Mouse (Mus musculus) forebrain, embryonic 11.5 days (tissue): ENCODE measurements at regions not wholly inside any gene's neighbourhood (a gene's known extent, or its start where the extent isn't known, plus 50 kb on each side); places are given as distances from the start of the nearest gene placed in this dataset.

Experiments used
- ATAC-seq: fragments of 200-750 bp; cut with Nextera tagmentation; replicated peaks from 2 replicates; pipeline ENCODE4 v1.8.0; 2017; ENCODE audit warnings: moderate TSS enrichment; ENCODE audit not compliant: low FRiP score
- DNase-seq: peaks from one replicate; pipeline ENCODE4 v3.0.0-alpha.2; 2017; ENCODE audit warnings: low spot score
- H3K27ac ChIP-seq: fragments of 300-500 bp; sonication (generic); 2 replicates; pipeline ENCODE4 v1.5.1; 2014; ENCODE audit warnings: low read depth, low read length
- H3K27me3 ChIP-seq: fragments of 300-500 bp; sonication (generic); 2 replicates; pipeline ENCODE4 v1.6.1; 2014; ENCODE audit warnings: mild to moderate bottlenecking, low read length, mixed read lengths; ENCODE audit not compliant: control insufficient read depth, insufficient read depth
- H3K36me3 ChIP-seq: fragments of 300-500 bp; sonication (generic); 2 replicates; pipeline ENCODE4 v1.6.1; 2014; ENCODE audit warnings: mild to moderate bottlenecking, low read length, moderate library complexity, mixed read lengths; ENCODE audit not compliant: control insufficient read depth, insufficient read depth
- H3K4me1 ChIP-seq: fragments of 300-500 bp; sonication (generic); replicated peaks from 2 replicates; pipeline ENCODE4 v1.6.1; 2014; ENCODE audit warnings: low read length, mixed read lengths; ENCODE audit not compliant: control insufficient read depth, insufficient read depth
- H3K4me2 ChIP-seq: fragments of 300-500 bp; sonication (generic); 2 replicates; pipeline ENCODE4 v1.6.1; 2014; ENCODE audit warnings: low read depth, mild to moderate bottlenecking, low read length, moderate library complexity, mixed read lengths; ENCODE audit not compliant: severe bottlenecking
- H3K4me3 ChIP-seq: fragments of 300-500 bp; sonication (generic); 2 replicates; pipeline ENCODE4 v1.5.1; 2014; ENCODE audit warnings: low read depth, low read length
- H3K9ac ChIP-seq: fragments of 300-500 bp; sonication (generic); 2 replicates; pipeline ENCODE4 v1.6.1; 2014; ENCODE audit warnings: low read length
- H3K9me3 ChIP-seq: fragments of 300-500 bp; sonication (generic); 2 replicates; pipeline ENCODE4 v1.6.1; 2016; ENCODE audit warnings: low read length, mixed read lengths; ENCODE audit not compliant: control insufficient read depth
- WGBS: fragments of 180-500 bp; shearing (Covaris S2); extraction: QIAGEN DNeasy Blood & Tissue Kit; methylation state at CpG from one replicate; pipeline ENCODE4 v1.1.7; 2014; 5-methylcytosine and 5-hydroxymethylcytosine counted together

DNA sequence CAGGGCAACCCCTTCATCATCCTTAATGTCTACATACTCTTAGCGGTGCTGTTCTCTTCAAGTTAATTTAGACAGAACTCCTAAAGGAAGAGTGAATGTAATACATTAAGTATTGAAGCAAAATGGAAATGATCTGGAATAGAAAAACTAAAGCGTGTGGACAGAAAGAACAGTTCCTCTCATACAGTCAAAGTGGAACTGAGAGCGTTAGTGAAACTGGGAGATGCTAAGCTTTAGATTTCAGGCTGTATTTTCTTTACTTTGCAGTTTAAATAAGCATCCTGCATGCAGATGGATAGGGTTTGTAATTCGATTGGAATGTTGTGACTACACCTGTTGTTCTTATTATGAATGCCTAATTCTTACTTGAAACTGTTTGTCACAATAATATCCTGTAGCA, 286.5 kb upstream of the Pitrm1 start:
- H3K4me1 ChIP-seq, result no peaks in the 10 kb centered on the region
- ATAC-seq (no peak), DNase-seq (no peak)
- H3K27ac ChIP-seq, result no peak overlapping the region
- H3K36me3 ChIP-seq, result no peaks in the 10 kb centered on the region
- H3K9ac ChIP-seq, result no peak overlapping the region
- H3K4me2 ChIP-seq, result no peak overlapping the region
- H3K27me3 ChIP-seq, result no peaks in the 10 kb centered on the region
- H3K9me3 ChIP-seq, result no peaks in the 10 kb centered on the region
- H3K4me3 ChIP-seq, result no peak overlapping the region
- 81% methylated on average over 4 of the region's 4 CpGs for WGBS

GRCm38 (mm10) chr13:6270546-6270945, 277.4 kb upstream of the Pitrm1 start:
- Histone ChIP-seq H3K9me3 (no peaks in the 10 kb centered on the region), H3K27me3 (no peaks in the 10 kb centered on the region), H3K4me2 (no peak overlapping the region), H3K27ac (no peak overlapping the region), H3K4me1 (no peaks in the 10 kb centered on the region), H3K9ac (no peak overlapping the region), H3K4me3 (no peak overlapping the region), H3K36me3 (no peaks in the 10 kb centered on the region)
- 90% methylated on average over 1 of the region's 1 CpGs for WGBS
- ATAC-seq (no peak), DNase-seq (no peak)

- H3K27me3 ChIP-seq, result no peaks in the 10 kb centered on the region
- WGBS, result 70% methylated on average over 1 of the region's 1 CpGs
- H3K9ac ChIP-seq, result no peak overlapping the region
- no peak overlapping the region for H3K4me2 ChIP-seq
- H3K36me3 ChIP-seq, result no peaks in the 10 kb centered on the region
- no peaks in the 10 kb centered on the region for H3K4me1 ChIP-seq
- DNase-seq (no peak), ATAC-seq (no peak)
- no peak overlapping the region for H3K4me3 ChIP-seq
- no peak overlapping the region for H3K27ac ChIP-seq
- no peaks in the 10 kb centered on the region for H3K9me3 ChIP-seq
Measured at GRCm38 (mm10) chr13:6272932-6273331, 275.0 kb upstream of the Pitrm1 start.

GRCm38 (mm10) chr13:6280073-6280472, 267.9 kb upstream of the Pitrm1 start:
- 86% methylated on average over 1 of the region's 1 CpGs for WGBS
- DNase-seq (no peak), ATAC-seq (no peak)
- Histone ChIP-seq H3K4me3 (no peak overlapping the region), H3K27me3 (no peaks in the 10 kb centered on the region), H3K9me3 (no peaks in the 10 kb centered on the region), H3K27ac (no peak overlapping the region), H3K4me2 (no peak overlapping the region), H3K4me1 (no peaks in the 10 kb centered on the region), H3K36me3 (no peaks in the 10 kb centered on the region), H3K9ac (no peak overlapping the region)

DNA sequence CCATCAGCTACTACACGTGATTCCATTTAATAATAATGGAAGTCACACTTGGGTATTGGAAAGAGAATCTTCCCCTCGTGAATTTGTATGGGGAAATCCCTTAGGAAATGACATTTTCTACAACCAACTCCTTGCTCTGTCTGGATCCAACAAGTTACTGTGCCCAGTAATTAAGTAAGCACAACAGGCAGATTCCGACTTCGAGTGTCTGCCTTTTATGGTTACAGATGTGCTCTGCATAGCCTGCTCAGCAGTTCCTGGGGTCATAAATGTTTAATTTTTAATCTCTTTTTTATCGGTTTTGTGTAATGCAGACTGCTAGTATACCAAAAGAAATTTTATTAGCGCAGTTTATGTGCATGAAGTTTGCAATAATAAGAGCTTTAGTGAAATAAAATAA, 259.8 kb upstream of the Pitrm1 start:
- DNase-seq (no peak), ATAC-seq (no peak)
- no peaks in the 10 kb centered on the region for H3K4me1 ChIP-seq
- H3K9ac ChIP-seq, result no peak overlapping the region
- H3K4me2 ChIP-seq, result no peak overlapping the region
- no peaks in the 10 kb centered on the region for H3K9me3 ChIP-seq
- WGBS, result 87% methylated on average over 6 of the region's 6 CpGs
- no peak overlapping the region for H3K27ac ChIP-seq
- no peak overlapping the region for H3K4me3 ChIP-seq
- H3K36me3 ChIP-seq, result no peaks in the 10 kb centered on the region
- H3K27me3 ChIP-seq, result no peaks in the 10 kb centered on the region

DNA sequence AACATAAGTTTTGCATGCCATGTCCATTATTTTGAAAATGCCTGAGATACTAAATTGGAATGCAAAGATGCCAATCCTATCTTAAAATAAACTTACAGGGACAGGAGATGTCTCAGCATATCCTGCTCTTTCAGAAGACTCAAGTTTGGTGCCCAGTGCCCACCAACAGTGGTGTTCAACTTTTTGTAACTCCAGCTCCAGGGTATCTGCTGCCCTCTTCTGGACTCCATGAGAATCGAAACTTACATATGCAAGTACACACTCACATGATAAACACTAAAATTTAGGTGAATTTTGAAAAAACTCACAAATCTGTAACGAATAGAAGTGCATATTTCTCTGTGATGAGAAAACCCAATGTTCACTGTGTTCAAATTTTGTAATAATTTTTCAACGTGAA, 255.9 kb upstream of the Pitrm1 start:
- no peak for DNase-seq
- WGBS, result 59% methylated on average over 3 of the region's 3 CpGs
- no peak overlapping the region for H3K4me3 ChIP-seq
- no peaks in the 10 kb centered on the region for H3K27me3 ChIP-seq
- H3K27ac ChIP-seq, result no peak overlapping the region
- no peak for ATAC-seq
- H3K4me2 ChIP-seq, result no peak overlapping the region
- H3K4me1 ChIP-seq, result no peaks in the 10 kb centered on the region
- no peaks in the 10 kb centered on the region for H3K9me3 ChIP-seq
- H3K36me3 ChIP-seq, result no peaks in the 10 kb centered on the region
- H3K9ac ChIP-seq, result no peak overlapping the region

DNA sequence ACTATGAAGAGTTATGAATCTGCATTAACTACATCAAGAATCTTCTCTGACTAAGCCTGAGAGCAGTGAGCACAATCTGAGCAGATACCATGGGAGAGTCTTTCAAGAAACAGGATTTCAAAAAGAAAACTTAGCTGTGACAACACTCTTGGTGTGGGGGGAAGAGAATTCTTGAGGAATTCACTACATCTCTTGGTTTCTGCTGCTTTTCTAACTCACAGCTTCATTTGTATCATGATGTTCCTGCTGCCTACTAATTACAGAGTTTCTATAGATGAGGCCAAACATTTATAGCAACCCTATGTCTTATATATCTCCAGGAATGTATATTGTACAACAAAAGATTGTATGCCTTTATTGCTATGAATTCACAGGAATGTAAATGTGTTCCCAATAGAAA, 242.2 kb upstream of the Pitrm1 start:
- Histone ChIP-seq H3K9me3 (no peaks in the 10 kb centered on the region), H3K9ac (no peak overlapping the region), H3K4me3 (no peak overlapping the region), H3K4me1 (no peaks in the 10 kb centered on the region), H3K36me3 (no peaks in the 10 kb centered on the region), H3K27ac (no peak overlapping the region), H3K27me3 (no peaks in the 10 kb centered on the region), H3K4me2 (no peak overlapping the region)
- DNase-seq (no peak), ATAC-seq (no peak)

DNA sequence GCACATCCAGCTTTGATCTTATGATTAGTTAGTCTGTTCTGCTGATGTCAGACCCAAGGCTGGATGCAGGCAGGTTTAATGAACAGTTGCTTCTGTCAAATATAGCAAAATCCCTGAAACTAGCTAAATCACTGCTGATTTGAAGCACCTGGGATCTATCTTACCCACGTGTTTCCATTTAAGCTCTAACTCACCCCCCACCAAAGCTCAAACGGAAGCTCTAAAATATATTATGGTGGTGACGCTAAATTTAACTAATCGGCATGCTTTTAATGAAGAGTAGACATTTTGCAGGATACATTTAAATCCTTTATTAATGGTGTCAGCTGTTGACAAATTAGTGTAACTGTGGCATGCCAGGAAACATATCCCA, 241.3 kb upstream of the Pitrm1 start:
- DNase-seq (no peak), ATAC-seq (no peak)
- Histone ChIP-seq H3K27me3 (no peaks in the 10 kb centered on the region), H3K9ac (no peak overlapping the region), H3K9me3 (no peaks in the 10 kb centered on the region), H3K4me3 (no peak overlapping the region), H3K36me3 (no peaks in the 10 kb centered on the region), H3K27ac (no peak overlapping the region), H3K4me2 (no peak overlapping the region), H3K4me1 (no peaks in the 10 kb centered on the region)
- WGBS, result 72% methylated on average over 4 of the region's 4 CpGs

DNA sequence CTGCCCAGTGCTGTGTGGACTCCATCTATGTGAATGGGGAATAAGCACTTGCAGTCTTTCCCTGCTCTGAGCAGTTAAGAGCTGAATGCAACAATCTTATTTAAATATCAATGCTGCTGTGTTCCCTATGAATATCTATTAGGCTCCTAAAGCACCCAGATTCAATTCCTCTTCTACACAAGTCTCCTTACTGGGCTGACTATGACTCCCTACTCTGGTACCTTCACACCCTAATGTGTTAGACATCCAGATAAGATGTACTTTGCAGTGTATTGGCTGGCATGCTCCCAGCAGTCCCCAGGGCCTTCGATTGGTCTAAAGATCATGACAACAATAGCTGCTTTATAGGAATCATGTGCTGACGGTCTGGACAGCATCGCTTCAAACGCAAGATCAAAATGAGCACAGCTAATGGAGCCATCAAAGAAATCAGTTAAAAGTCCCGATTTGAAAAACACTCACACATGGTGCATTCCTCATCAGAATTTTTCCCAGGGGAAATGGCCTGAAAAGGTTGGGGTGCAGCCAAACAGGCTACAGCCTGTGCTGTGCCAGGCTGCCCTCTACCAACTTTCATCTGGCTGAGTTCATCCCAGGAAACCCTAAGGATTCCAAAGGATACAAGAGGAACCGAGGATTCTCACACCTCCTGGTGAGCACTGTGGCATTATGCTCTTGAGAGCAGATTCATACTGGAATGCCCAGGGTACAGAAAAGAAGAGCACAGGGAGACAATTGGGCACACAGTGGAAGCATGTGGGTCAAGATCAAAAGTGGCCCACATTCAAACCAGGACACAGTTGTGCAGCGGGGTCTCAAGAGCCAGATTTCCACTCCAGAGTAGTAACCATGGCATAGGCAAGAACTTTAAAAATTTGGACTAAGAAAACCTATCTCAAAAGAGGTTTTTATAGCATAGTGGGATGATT, 240.7 kb upstream of the Pitrm1 start:
- H3K9me3 ChIP-seq, result no peaks in the 10 kb centered on the region
- ATAC-seq (0 out of 2 replicates have a peak, but pooled peaks have one; percentile 56), DNase-seq (no peak)
- 75% methylated on average over 7 of the region's 7 CpGs for WGBS
- H3K27me3 ChIP-seq, result no peaks in the 10 kb centered on the region
- H3K27ac ChIP-seq, result no peak overlapping the region
- no peaks in the 10 kb centered on the region for H3K36me3 ChIP-seq
- no peak overlapping the region for H3K9ac ChIP-seq
- H3K4me1 ChIP-seq, result no peaks in the 10 kb centered on the region
- H3K4me3 ChIP-seq, result no peak overlapping the region
- H3K4me2 ChIP-seq, result no peak overlapping the region
